Mouse (Mus musculus): Measurements from ENCODE around the gene Olfr117. TPM values are rescaled to one million over a fixed set of nuclear protein-coding genes. Genes with fewer than 3 reads are reported as not detected.

The Olfr117 gene
- not detected for polyA plus RNA-seq (2015; fragmentation: Illumina TruSeq; extraction: RNeasy Lipid Tissue Mini Kit (QIAGEN cat#74804); ENCODE audit: insufficient read depth, low replicate concordance)

DNA sequence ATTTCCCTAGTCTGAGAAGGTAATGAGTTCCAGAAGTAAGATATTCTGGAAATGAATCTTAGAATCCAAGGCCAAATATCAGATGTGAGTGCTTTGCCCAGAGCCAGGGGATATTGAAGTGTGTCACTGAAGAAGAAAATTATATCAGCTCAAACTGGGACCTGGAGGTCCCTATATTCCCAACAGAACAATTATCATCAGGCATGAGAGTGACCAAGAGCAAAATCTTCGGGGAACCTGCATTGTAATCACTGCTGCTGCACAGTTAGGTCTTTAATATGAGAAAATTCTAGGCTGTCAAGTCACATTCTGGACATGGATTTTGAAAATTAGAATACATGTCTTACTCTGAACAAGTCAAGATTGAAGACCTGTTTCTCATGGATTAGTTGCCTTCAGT lies at the start of gene Olfr117:
Gene Olfr117, minus strand, starts transcription at position 101 of the 400 bp plus-strand sequence.

DNA sequence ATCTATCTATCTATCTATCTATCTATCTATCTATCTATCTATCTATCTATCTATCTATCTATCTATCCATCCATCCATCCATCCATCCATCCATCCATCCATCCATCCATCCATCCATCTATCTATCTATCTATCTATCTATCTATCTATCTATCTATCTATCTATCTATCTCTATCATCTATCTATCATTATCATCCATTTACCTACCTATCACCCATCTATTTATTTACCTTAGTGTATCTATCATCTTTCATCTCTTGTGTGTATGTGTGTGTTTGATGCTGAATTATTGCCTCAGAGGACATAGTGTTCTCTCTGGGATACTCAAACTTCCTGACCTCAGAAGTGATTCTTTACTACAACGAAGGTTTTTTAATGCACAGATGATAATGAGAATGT lies 32.7 kb upstream of the Olfr117 start, which contains the start of gene Olfr119:
Gene Olfr119, plus strand, starts transcription at position 301 of the 400 bp plus-strand sequence.

DNA sequence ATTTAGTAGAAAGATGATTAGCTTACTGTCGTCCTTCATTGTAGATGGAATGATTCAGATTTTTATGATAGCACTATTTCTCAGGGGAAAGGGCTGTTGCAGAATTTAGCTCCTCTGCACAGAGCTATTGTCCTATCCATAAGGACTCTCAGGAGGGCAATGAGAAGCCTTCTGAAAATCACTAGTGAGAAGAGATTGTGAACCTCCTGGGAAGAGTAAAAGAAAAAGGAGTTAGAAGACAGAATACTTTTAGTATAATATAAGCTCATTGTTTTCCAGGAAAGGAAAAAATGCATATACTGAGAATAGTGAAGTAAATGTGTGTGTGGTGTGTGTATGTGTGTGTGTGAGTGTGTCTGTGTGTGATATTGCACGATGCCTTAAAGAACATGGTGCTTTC lies 3.1 kb upstream of the Olfr117 start, which contains the start of gene Olfr118:
Gene Olfr118, plus strand, starts transcription at position 301 of the 400 bp plus-strand sequence.

DNA sequence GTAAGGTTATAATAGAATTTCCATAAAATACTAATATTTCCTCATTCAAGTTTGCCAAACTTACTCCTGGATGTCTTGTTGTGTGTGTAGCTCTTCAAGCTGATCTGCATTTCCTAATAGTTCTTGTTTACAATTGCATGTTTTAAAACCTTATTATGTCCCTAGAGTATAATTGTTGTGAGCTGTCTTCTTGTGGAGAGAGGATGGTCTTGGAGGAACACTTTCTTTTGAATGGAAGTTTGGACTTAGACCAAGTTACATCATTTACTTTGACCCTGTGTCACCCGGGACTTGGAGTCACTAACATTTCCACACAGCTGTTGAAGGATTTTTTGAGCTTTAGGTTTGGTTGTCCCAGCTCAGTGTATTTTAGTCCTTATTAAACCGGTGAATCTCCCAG lies 36.6 kb downstream of the Olfr117 start, which contains the start of the genes Olfr115 and Olfr116:
Gene Olfr115, minus strand, starts transcription at position 101 of the 400 bp plus-strand sequence.
Gene Olfr116, minus strand, starts transcription at position 191 of the 400 bp plus-strand sequence.

Other genes starting within 250 kb of the Olfr117 start
- gene Olfr108, start 218.3 kb downstream of the Olfr117 start, polyA plus RNA-seq (2015; fragmentation: Illumina TruSeq; extraction: RNeasy Lipid Tissue Mini Kit (QIAGEN cat#74804); ENCODE audit: insufficient read depth, low replicate concordance): not detected
- gene Olfr109, start 204.9 kb downstream of the Olfr117 start, polyA plus RNA-seq (2015; fragmentation: Illumina TruSeq; extraction: RNeasy Lipid Tissue Mini Kit (QIAGEN cat#74804); ENCODE audit: insufficient read depth, low replicate concordance): not detected
- 16.8 TPM for gene H2-M2, start 180.2 kb downstream of the Olfr117 start, polyA plus RNA-seq (2015; fragmentation: Illumina TruSeq; extraction: RNeasy Lipid Tissue Mini Kit (QIAGEN cat#74804); ENCODE audit: insufficient read depth, low replicate concordance)
- gene Olfr110, start 171.3 kb downstream of the Olfr117 start, polyA plus RNA-seq (2015; fragmentation: Illumina TruSeq; extraction: RNeasy Lipid Tissue Mini Kit (QIAGEN cat#74804); ENCODE audit: insufficient read depth, low replicate concordance): 0.26 TPM
- 0.72 TPM for gene Olfr111, start 155.8 kb downstream of the Olfr117 start, polyA plus RNA-seq (2015; fragmentation: Illumina TruSeq; extraction: RNeasy Lipid Tissue Mini Kit (QIAGEN cat#74804); ENCODE audit: insufficient read depth, low replicate concordance)
- gene Olfr112, start 94.3 kb downstream of the Olfr117 start, polyA plus RNA-seq (2015; fragmentation: Illumina TruSeq; extraction: RNeasy Lipid Tissue Mini Kit (QIAGEN cat#74804); ENCODE audit: insufficient read depth, low replicate concordance): not detected
- not detected for gene Olfr113, start 86.1 kb downstream of the Olfr117 start, polyA plus RNA-seq (2015; fragmentation: Illumina TruSeq; extraction: RNeasy Lipid Tissue Mini Kit (QIAGEN cat#74804); ENCODE audit: insufficient read depth, low replicate concordance)
- not detected for gene Olfr114, start 71.0 kb downstream of the Olfr117 start, polyA plus RNA-seq (2015; fragmentation: Illumina TruSeq; extraction: RNeasy Lipid Tissue Mini Kit (QIAGEN cat#74804); ENCODE audit: insufficient read depth, low replicate concordance)
- gene Olfr115, start 36.7 kb downstream of the Olfr117 start, polyA plus RNA-seq (2015; fragmentation: Illumina TruSeq; extraction: RNeasy Lipid Tissue Mini Kit (QIAGEN cat#74804); ENCODE audit: insufficient read depth, low replicate concordance): not detected
- gene Olfr116, start 36.6 kb downstream of the Olfr117 start, polyA plus RNA-seq (2015; fragmentation: Illumina TruSeq; extraction: RNeasy Lipid Tissue Mini Kit (QIAGEN cat#74804); ENCODE audit: insufficient read depth, low replicate concordance): not detected
- gene Olfr118, start 3.2 kb upstream of the Olfr117 start, polyA plus RNA-seq (2015; fragmentation: Illumina TruSeq; extraction: RNeasy Lipid Tissue Mini Kit (QIAGEN cat#74804); ENCODE audit: insufficient read depth, low replicate concordance): not detected
- gene Olfr119, start 32.8 kb upstream of the Olfr117 start, polyA plus RNA-seq (2015; fragmentation: Illumina TruSeq; extraction: RNeasy Lipid Tissue Mini Kit (QIAGEN cat#74804); ENCODE audit: insufficient read depth, low replicate concordance): not detected
- not detected for gene Olfr120, start 58.0 kb upstream of the Olfr117 start, polyA plus RNA-seq (2015; fragmentation: Illumina TruSeq; extraction: RNeasy Lipid Tissue Mini Kit (QIAGEN cat#74804); ENCODE audit: insufficient read depth, low replicate concordance)
- gene Olfr121, start 85.1 kb upstream of the Olfr117 start, polyA plus RNA-seq (2015; fragmentation: Illumina TruSeq; extraction: RNeasy Lipid Tissue Mini Kit (QIAGEN cat#74804); ENCODE audit: insufficient read depth, low replicate concordance): not detected
- not detected for gene Olfr122, start 104.8 kb upstream of the Olfr117 start, polyA plus RNA-seq (2015; fragmentation: Illumina TruSeq; extraction: RNeasy Lipid Tissue Mini Kit (QIAGEN cat#74804); ENCODE audit: insufficient read depth, low replicate concordance)
- not detected for gene Olfr123, start 129.7 kb upstream of the Olfr117 start, polyA plus RNA-seq (2015; fragmentation: Illumina TruSeq; extraction: RNeasy Lipid Tissue Mini Kit (QIAGEN cat#74804); ENCODE audit: insufficient read depth, low replicate concordance)
- gene Olfr124, start 136.1 kb upstream of the Olfr117 start, polyA plus RNA-seq (2015; fragmentation: Illumina TruSeq; extraction: RNeasy Lipid Tissue Mini Kit (QIAGEN cat#74804); ENCODE audit: insufficient read depth, low replicate concordance): not detected
- gene Olfr125, start 169.2 kb upstream of the Olfr117 start, polyA plus RNA-seq (2015; fragmentation: Illumina TruSeq; extraction: RNeasy Lipid Tissue Mini Kit (QIAGEN cat#74804); ENCODE audit: insufficient read depth, low replicate concordance): not detected
- not detected for gene Olfr126, start 183.7 kb upstream of the Olfr117 start, polyA plus RNA-seq (2015; fragmentation: Illumina TruSeq; extraction: RNeasy Lipid Tissue Mini Kit (QIAGEN cat#74804); ENCODE audit: insufficient read depth, low replicate concordance)
- gene Olfr127, start 236.7 kb upstream of the Olfr117 start, polyA plus RNA-seq (2015; fragmentation: Illumina TruSeq; extraction: RNeasy Lipid Tissue Mini Kit (QIAGEN cat#74804); ENCODE audit: insufficient read depth, low replicate concordance): not detected